Mouse (Mus musculus) liver (tissue): ENCODE data around the gene Rab11a.
"Not testable (repeated sequence)": the region's sequence is repeated elsewhere in the genome, so short reads cannot be mapped to it uniquely, and the experiment has no call there.

ENCODE experiments used
- DNase-seq: peaks from one replicate; pipeline ENCODE4 v3.0.0-alpha.2; 2020; ENCODE audit warnings: mixed read lengths

The Rab11a gene

GRCm38 (mm10) chr9:64742453-64742852 lies 4.9 kb upstream of the Rab11a start:
- no peak for DNase-seq

- no peak for DNase-seq
Observed at GRCm38 (mm10) chr9:64739001-64739400, 1.4 kb upstream of the Rab11a start.

- DNase-seq: peak; percentile 79
Observed at GRCm38 (mm10) chr9:64736639-64737405, 736 bp downstream of the Rab11a start.

- no peak for DNase-seq
Observed at GRCm38 (mm10) chr9:64736076-64736638, 1.4 kb downstream of the Rab11a start.

GRCm38 (mm10) chr9:64734992-64735391 lies 2.6 kb downstream of the Rab11a start:
- not testable (repeated sequence) for DNase-seq

- no peak for DNase-seq
Observed at GRCm38 (mm10) chr9:64734166-64734565, 3.4 kb downstream of the Rab11a start.

- DNase-seq: no peak
Observed at GRCm38 (mm10) chr9:64731029-64731560, 6.5 kb downstream of the Rab11a start.

GRCm38 (mm10) chr9:64726454-64726853 lies 11.1 kb downstream of the Rab11a start:
- DNase-seq: no peak

- no peak for DNase-seq
Observed at GRCm38 (mm10) chr9:64719526-64720163, 17.9 kb downstream of the Rab11a start.

- DNase-seq: not testable (repeated sequence)
Observed at GRCm38 (mm10) chr9:64710291-64710690, 27.3 kb downstream of the Rab11a start.

GRCm38 (mm10) chr9:64704073-64704840 lies 33.3 kb downstream of the Rab11a start:
- DNase-seq: no peak

- no peak for DNase-seq
Observed at GRCm38 (mm10) chr9:64703420-64703965, 34.1 kb downstream of the Rab11a start.

- peak; percentile 47 for DNase-seq
Observed at GRCm38 (mm10) chr9:64702937-64703336, 34.6 kb downstream of the Rab11a start.

GRCm38 (mm10) chr9:64702391-64702790 lies 35.2 kb downstream of the Rab11a start:
- no peak for DNase-seq

- DNase-seq: no peak
Observed at GRCm38 (mm10) chr9:64701651-64702050, 35.9 kb downstream of the Rab11a start.

- no peak for DNase-seq
Observed at GRCm38 (mm10) chr9:64700451-64701311, 36.9 kb downstream of the Rab11a start.

GRCm38 (mm10) chr9:64698586-64698985 lies 39.0 kb downstream of the Rab11a start:
- DNase-seq: no peak

GRCm38 (mm10) chr9:64697677-64698076 lies 39.9 kb downstream of the Rab11a start:
- DNase-seq: no peak

- DNase-seq: no peak
Observed at GRCm38 (mm10) chr9:64697006-64697405, 40.6 kb downstream of the Rab11a start.

GRCm38 (mm10) chr9:64696404-64696803 lies 41.2 kb downstream of the Rab11a start:
- no peak for DNase-seq

GRCm38 (mm10) chr9:64695266-64695665 lies 42.3 kb downstream of the Rab11a start:
- no peak for DNase-seq

- DNase-seq: no peak
Observed at GRCm38 (mm10) chr9:64693094-64693493, 44.5 kb downstream of the Rab11a start.
